Mouse (Mus musculus) embryonic facial prominence, embryonic 14.5 days (tissue): ENCODE data around the gene Sostdc1. TPM values are rescaled to one million over a fixed set of nuclear protein-coding genes. Genes with fewer than 3 reads are reported as not detected.

Experiments used
- ATAC-seq: fragments of 200-750 bp; cut with Nextera tagmentation; 2 replicates; pipeline ENCODE4 v1.8.0; 2017; ENCODE audit warnings: low read depth, moderate number of reproducible peaks, moderate TSS enrichment
- DNase-seq: peaks from one replicate; pipeline ENCODE4 v3.0.0-alpha.2; 2015; ENCODE audit warnings: low spot score
- H3K27ac ChIP-seq: fragments of 300-500 bp; sonication (generic); replicated peaks from 2 replicates; pipeline ENCODE4 v1.5.1; 2014; ENCODE audit warnings: low read depth, mild to moderate bottlenecking, low read length, moderate library complexity
- H3K27me3 ChIP-seq: fragments of 300-500 bp; sonication (generic); replicated peaks from 2 replicates; pipeline ENCODE4 v1.6.1; 2014; ENCODE audit warnings: low read length; ENCODE audit not compliant: control insufficient read depth, insufficient read depth
- H3K36me3 ChIP-seq: fragments of 300-500 bp; sonication (generic); 2 replicates; pipeline ENCODE4 v1.6.1; 2014; ENCODE audit warnings: low read length, mixed read lengths; ENCODE audit not compliant: control insufficient read depth, insufficient read depth
- H3K4me1 ChIP-seq: fragments of 300-500 bp; sonication (generic); 2 replicates; pipeline ENCODE4 v1.6.1; 2014; ENCODE audit warnings: antibody characterized with exemption, low read length; ENCODE audit not compliant: control insufficient read depth, insufficient read depth
- H3K4me2 ChIP-seq: fragments of 300-500 bp; sonication (generic); 2 replicates; pipeline ENCODE4 v1.6.1; 2014; ENCODE audit warnings: low read depth, mild to moderate bottlenecking, low read length, moderate library complexity, mixed read lengths
- H3K4me3 ChIP-seq: fragments of 300-500 bp; sonication (generic); 2 replicates; pipeline ENCODE4 v1.5.1; 2014; ENCODE audit warnings: low read depth, mild to moderate bottlenecking, low read length
- H3K9ac ChIP-seq: fragments of 300-500 bp; sonication (generic); 2 replicates; pipeline ENCODE4 v1.6.1; 2014; ENCODE audit warnings: low read depth, mild to moderate bottlenecking, low read length, moderate library complexity, mixed read lengths
- H3K9me3 ChIP-seq: fragments of 300-500 bp; sonication (generic); 2 replicates; pipeline ENCODE4 v1.6.1; 2016; ENCODE audit warnings: low read length; ENCODE audit not compliant: control insufficient read depth
- WGBS: fragments of 180-500 bp; shearing (Covaris S2); extraction: QIAGEN DNeasy Blood & Tissue Kit; methylation state at CpG from one replicate; pipeline ENCODE4 v1.1.7; 2014; 5-methylcytosine and 5-hydroxymethylcytosine counted together
- polyA plus RNA-seq: library from polyadenylated mRNA; unstranded; fragments of >200 nt; fragmentation: Nextera tagmentation; extraction: Ambion mirVana; gene quantifications from 2 replicates; pipeline ENCODE4 v1.2.1, GENCODE M21; 2014

Gene Sostdc1
- polyA plus RNA-seq = 82.8 and 83.5 TPM in 2 replicates

DNA sequence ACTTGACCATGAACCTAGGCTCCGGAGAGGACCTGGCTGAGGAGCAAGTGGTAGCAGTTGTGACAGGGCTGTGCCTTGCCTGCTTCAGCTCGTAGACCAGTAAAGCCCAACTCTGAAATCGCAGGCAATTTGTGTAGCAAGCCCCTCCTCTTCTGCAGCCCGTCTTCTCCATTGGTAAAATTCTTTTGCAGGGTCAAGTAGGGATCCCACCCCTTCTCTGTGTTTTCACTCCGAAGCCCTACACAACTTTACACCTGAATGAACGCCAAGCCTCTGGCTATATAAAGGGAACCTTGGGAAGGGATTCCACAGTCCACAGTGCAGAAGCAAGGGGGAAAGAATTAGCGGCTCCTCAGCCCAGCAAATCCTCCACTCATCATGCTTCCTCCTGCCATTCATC lies at the start of gene Sostdc1:
Sostdc1 (plus strand) TSS at position 224 of the 400 bp plus-strand sequence.
- Histone ChIP-seq H3K4me1 (peaks cover 6% of the 10 kb centered on the region; the same call in 1 of the 2 replicates), H3K4me2 (peak within 1 kb of the TSS; percentile 76), H3K9me3 (no peaks in the 10 kb centered on the region), H3K27ac (peak within 1 kb of the TSS; percentile 86), H3K9ac (peak within 1 kb of the TSS; percentile 62), H3K27me3 (no peaks in the 10 kb centered on the region), H3K36me3 (no peaks in the 10 kb centered on the region), H3K4me3 (peak within 1 kb of the TSS; percentile 51)
- ATAC-seq = peak; percentile 70
- WGBS = 6% methylated on average over 7 of the region's 7 CpGs
- peak; percentile 86 for DNase-seq

DNA sequence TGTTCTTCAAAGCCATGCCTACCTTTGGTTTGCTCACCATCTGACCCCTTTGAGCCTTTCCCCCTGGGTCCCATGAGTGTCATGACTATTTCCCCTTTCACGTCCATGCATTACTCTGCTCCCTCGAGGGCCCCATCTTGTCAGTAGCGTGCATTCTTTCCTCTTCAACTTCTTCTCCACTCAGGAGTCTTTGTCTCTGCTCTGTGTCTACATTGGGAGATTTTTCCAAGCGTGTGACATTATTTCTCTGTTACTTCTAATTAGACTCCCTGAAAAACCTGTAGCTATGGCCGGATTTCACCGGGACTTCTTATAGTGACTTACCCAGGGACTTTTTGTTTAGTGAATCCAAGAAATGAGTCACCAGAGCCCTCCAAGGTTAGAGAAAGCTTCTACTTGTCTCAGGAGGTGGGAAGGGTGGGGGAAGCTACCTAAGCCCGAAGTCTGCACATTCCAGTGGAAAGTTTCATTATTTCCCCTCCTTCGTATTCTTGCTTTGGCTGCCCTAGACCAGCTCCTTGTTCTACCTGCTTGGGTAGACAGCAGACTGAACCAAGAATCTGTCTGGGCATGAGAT lies 46.2 kb upstream of the Sostdc1 start:
- Histone ChIP-seq H3K9ac (no peak overlapping the region), H3K27me3 (no peaks in the 10 kb centered on the region), H3K27ac (no peak overlapping the region), H3K4me1 (no peaks in the 10 kb centered on the region; the same call in 1 of the 2 replicates), H3K9me3 (no peaks in the 10 kb centered on the region), H3K4me3 (no peak overlapping the region), H3K36me3 (no peaks in the 10 kb centered on the region), H3K4me2 (no peak overlapping the region)
- DNase-seq (peak; percentile 27), ATAC-seq (0 out of 2 replicates have a peak, but pooled peaks have one; percentile 26)
- WGBS = 80% methylated on average over 8 of the region's 8 CpGs

DNA sequence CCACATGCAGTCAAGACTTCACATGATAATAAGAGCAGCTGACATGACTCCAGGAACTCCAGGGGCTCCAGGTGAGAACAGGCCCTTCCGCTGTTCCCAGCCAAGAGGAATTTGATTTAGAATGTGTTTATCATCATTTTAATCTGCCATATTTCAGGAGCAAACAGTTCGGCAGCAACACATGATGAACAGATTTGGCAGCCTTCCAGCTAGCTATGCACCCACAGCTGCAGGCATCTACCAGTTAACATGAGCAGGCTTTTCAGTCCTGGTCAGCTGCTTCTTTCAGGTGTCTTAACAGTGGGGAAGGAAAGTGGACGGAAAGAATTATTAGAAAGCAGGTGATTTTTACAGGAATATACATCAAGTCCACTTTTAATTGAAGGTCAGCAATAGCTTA lies 39.1 kb upstream of the Sostdc1 start:
- Histone ChIP-seq H3K27me3 (no peaks in the 10 kb centered on the region), H3K4me1 (no peaks in the 10 kb centered on the region; the same call in 1 of the 2 replicates), H3K27ac (no peak overlapping the region), H3K9ac (no peak overlapping the region), H3K9me3 (no peaks in the 10 kb centered on the region), H3K4me3 (no peak overlapping the region), H3K4me2 (no peak overlapping the region), H3K36me3 (no peaks in the 10 kb centered on the region)
- 36% methylated on average over 3 of the region's 3 CpGs for WGBS
- ATAC-seq (no peak), DNase-seq (peak; percentile 56)

DNA sequence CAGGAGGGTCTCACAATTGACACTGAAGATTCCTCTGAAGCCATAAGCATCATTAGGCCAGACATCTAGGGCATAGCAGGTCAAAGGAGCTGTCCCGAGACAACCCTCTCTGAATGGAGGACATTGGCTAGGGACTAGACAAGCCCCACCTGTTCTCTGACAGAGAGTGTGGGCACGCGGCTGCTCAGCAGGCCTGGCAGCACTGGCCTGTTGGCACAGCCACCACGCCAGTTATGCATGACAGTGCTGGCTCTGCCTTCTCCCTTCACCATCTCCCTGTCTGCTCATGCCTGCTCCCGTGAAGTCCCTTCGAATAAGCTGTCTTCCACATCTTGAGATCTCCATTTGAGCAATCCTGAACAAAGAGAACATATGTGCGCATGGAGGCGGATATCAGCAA lies 24.3 kb upstream of the Sostdc1 start:
- no peak overlapping the region for H3K4me2 ChIP-seq
- no peak overlapping the region for H3K9ac ChIP-seq
- no peak for ATAC-seq
- no peaks in the 10 kb centered on the region for H3K27me3 ChIP-seq
- H3K9me3 ChIP-seq = no peaks in the 10 kb centered on the region
- 86% methylated on average over 8 of the region's 8 CpGs for WGBS
- no peak for DNase-seq
- H3K27ac ChIP-seq = no peak overlapping the region
- H3K36me3 ChIP-seq = no peaks in the 10 kb centered on the region
- H3K4me1 ChIP-seq = no peaks in the 10 kb centered on the region
- no peak overlapping the region for H3K4me3 ChIP-seq

DNA sequence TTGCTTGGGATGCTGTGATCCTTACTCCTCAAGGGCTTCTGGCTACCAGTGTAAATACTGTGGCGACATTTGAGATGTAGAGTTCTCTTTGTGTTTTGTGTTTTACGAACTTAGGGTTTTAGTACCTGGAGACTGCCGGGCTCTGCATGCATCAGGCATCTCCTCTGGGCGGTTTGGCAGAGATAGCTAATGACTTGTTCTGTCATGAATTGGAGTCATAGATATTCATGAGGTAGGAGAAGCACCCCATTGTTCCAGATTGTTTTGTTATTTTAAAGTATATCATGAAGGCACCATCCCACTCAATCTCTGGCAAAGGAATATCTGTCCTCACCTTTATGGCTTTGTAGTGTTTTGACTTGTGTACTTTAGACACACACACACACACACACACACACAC lies 23.5 kb upstream of the Sostdc1 start:
- H3K9ac ChIP-seq = no peak overlapping the region
- no peak overlapping the region for H3K4me3 ChIP-seq
- WGBS = 82% methylated on average over 4 of the region's 4 CpGs
- no peak for ATAC-seq
- H3K4me2 ChIP-seq = no peak overlapping the region
- H3K27me3 ChIP-seq = no peaks in the 10 kb centered on the region
- H3K36me3 ChIP-seq = no peaks in the 10 kb centered on the region
- H3K9me3 ChIP-seq = no peaks in the 10 kb centered on the region
- no peak for DNase-seq
- no peaks in the 10 kb centered on the region for H3K4me1 ChIP-seq
- no peak overlapping the region for H3K27ac ChIP-seq

DNA sequence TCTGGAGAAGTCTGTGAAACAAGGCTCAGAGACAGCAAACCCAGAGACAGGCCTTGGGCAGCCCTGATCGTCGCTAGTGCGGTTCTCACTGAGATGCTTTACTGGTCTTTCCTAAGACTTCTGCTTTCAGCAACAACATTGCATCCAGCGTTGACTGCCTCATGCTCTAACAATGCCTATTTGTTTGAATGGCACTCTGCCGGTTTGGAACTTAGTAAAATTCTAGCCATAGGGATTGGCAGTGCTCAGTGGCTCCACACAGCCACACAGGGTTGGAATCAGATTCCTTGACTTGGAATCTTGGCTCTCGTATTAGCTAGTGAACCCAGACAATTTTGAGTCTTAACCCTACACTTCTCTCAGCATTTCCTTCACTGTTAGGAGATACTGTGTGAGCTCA lies 22.6 kb upstream of the Sostdc1 start:
- DNase-seq (no peak), ATAC-seq (no peak)
- no peaks in the 10 kb centered on the region for H3K4me1 ChIP-seq
- no peak overlapping the region for H3K27ac ChIP-seq
- H3K27me3 ChIP-seq = no peaks in the 10 kb centered on the region
- no peaks in the 10 kb centered on the region for H3K36me3 ChIP-seq
- 63% methylated on average over 6 of the region's 6 CpGs for WGBS
- H3K9me3 ChIP-seq = no peaks in the 10 kb centered on the region
- H3K9ac ChIP-seq = no peak overlapping the region
- H3K4me3 ChIP-seq = no peak overlapping the region
- H3K4me2 ChIP-seq = no peak overlapping the region

DNA sequence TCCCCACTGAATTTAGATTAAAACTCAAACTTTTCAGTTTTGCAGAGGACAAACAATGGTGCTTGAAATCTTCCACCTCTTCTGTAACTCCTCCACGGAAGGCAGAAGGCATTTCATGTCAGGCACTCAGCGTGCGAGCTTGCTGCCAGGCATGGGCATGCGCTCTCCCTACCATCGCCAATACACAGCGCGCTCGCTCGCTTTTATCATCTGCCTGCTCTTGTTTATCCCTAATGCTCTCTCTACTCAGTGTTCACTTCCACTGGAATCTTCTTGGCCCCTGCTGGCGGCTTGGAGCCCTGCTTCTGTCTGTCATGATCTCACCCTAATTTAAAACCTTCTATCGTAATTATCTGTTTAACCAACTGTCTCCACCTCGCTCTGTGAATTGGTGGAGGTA lies 11.6 kb upstream of the Sostdc1 start:
- no peak overlapping the region for H3K27ac ChIP-seq
- H3K27me3 ChIP-seq = no peaks in the 10 kb centered on the region
- no peaks in the 10 kb centered on the region for H3K9me3 ChIP-seq
- H3K4me3 ChIP-seq = no peak overlapping the region
- H3K36me3 ChIP-seq = no peaks in the 10 kb centered on the region
- no peaks in the 10 kb centered on the region for H3K4me1 ChIP-seq
- no peak overlapping the region for H3K9ac ChIP-seq
- DNase-seq = no peak
- no peak overlapping the region for H3K4me2 ChIP-seq
- no peak for ATAC-seq
- 81% methylated on average over 12 of the region's 12 CpGs for WGBS

DNA sequence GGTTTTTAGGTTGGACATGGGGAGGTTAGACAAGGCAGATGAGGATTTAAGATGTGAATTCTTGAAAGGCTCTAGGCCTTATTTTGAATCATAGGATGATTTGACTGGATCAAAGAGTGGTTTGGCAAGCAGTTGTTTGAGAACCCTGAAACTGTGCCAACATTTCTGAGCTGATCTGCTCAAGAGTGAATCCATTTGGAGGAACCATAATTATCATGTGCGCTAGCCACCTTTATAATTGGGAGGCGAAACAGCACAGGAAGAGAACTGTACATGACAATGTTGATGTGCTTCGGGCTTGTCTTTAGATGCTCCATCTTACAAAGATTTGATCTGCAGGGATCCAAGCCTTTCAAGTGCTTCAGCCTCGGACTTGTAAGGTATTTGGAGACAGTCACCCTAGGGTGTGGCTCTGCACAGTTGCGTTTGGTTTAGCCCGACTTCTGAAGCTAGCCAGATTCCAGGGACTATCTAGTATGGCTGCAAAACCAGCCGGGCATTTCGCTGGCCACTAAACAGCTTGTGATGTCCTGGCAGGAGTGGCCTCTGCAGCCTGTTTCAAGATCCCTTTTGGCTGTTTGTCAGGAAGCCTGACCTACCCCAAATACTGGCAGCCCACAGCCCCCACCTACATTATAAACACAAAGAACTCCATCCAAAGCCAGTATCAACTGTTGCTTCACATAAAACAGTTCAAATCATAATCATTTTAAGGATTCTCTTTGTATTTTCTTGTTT lies 10.9 kb upstream of the Sostdc1 start:
- Histone ChIP-seq H3K27ac (no peak overlapping the region), H3K9me3 (no peaks in the 10 kb centered on the region), H3K4me1 (no peaks in the 10 kb centered on the region), H3K9ac (no peak overlapping the region), H3K36me3 (no peaks in the 10 kb centered on the region), H3K27me3 (no peaks in the 10 kb centered on the region), H3K4me3 (no peak overlapping the region), H3K4me2 (no peak overlapping the region)
- DNase-seq (peak; percentile 56), ATAC-seq (no peak)
- 80% methylated on average over 8 of the region's 8 CpGs for WGBS
